Mouse (Mus musculus) G1E (cell line): Measurements from ENCODE around the gene Hif3a.

Experiments
- CTCF ChIP-seq: IDR thresholded peaks from 2 replicates; pipeline ENCODE4 v1.5.1; 2012; ENCODE audit warnings: low read depth, low read length, inconsistent platforms, mixed read lengths
- GATA1 ChIP-seq: IDR thresholded peaks from 2 replicates; pipeline ENCODE4 v1.6.1; 2012; ENCODE audit warnings: borderline replicate concordance, low read length, inconsistent platforms, mixed read lengths
- GATA2 ChIP-seq: IDR thresholded peaks from 2 replicates; pipeline ENCODE4 v1.6.1; 2012; ENCODE audit warnings: low read depth, low read length, inconsistent platforms, borderline replicate concordance
- TAL1 ChIP-seq: conservative IDR thresholded peaks from 2 replicates; pipeline ENCODE4 v1.6.1; 2012; ENCODE audit warnings: low read depth, low read length, inconsistent platforms, mixed read lengths

GRCm38 (mm10) chr7:17056601-17057523 is 5.4 kb downstream of the Hif3a start:
- TF ChIP-seq CTCF (no peak), TAL1 (no peak), GATA1 (no peak), GATA2 (no peak)
